Comparison of ENCODE assay signal across 7 mouse cellular contexts in genomic region chrX:7764657-7765280, GRCm38 (mm10). TPM values are rescaled to one million over a fixed set of nuclear protein-coding genes. Genes with fewer than 3 reads are reported as not detected.
DNase-seq lines count a peak whose midpoint lies in the region; ATAC-seq and TF ChIP-seq lines count a peak whose summit lies in the region.

No protein-coding gene starts in this region.

- no peak for DNase-seq in spleen, adult 2 months (ENCODE audit: low read depth in 1 of 2, low spot score in 2 of 2)
- no peak for DNase-seq in spleen, adult 18-20 months
- DNase-seq in stomach, postnatal 0 days (ENCODE audit: low spot score) = no peak
- DNase-seq in thymus, postnatal 36 days = no peak
- no peak for DNase-seq in embryo, embryonic 10 days (ENCODE audit: low spot score)

- H3K27me3 ChIP-seq in spleen, adult 2 months (ENCODE audit: control insufficient read depth, insufficient read depth, low read length) = no peaks in the 10 kb centered on the region
- no peaks in the 10 kb centered on the region for H3K27me3 ChIP-seq in forebrain, embryonic 12.5 days
- no peaks in the 10 kb centered on the region for H3K27me3 ChIP-seq in limb, embryonic 15.5 days
- no peaks in the 10 kb centered on the region for H3K27me3 ChIP-seq in stomach, postnatal 0 days (ENCODE audit: control insufficient read depth, insufficient read depth, low read length)

- WGBS in spleen, adult 2 months = 59% methylated on average over 9 of the region's 9 CpGs
- 17% methylated on average over 9 of the region's 9 CpGs for WGBS in forebrain, embryonic 12.5 days
- WGBS in limb, embryonic 15.5 days = 29% methylated on average over 9 of the region's 9 CpGs
- WGBS in stomach, postnatal 0 days = 39% methylated on average over 8 of the region's 9 CpGs

- H3K4me2 ChIP-seq in forebrain, embryonic 12.5 days = peak overlapping the region; percentile 67
- H3K4me2 ChIP-seq in limb, embryonic 15.5 days = peak overlapping the region; percentile 55
- peak overlapping the region; percentile 61 for H3K4me2 ChIP-seq in stomach, postnatal 0 days (replicated peaks; ENCODE audit: low read depth)

- H3K4me3 ChIP-seq in spleen, adult 2 months (ENCODE audit: extremely low read depth, insufficient read depth, insufficient read length) = peak overlapping the region; percentile 4; the same call in 1 of the 2 replicates
- H3K4me3 ChIP-seq in forebrain, embryonic 12.5 days (replicated peaks) = peak overlapping the region; percentile 62
- peak overlapping the region; percentile 62 for H3K4me3 ChIP-seq in limb, embryonic 15.5 days
- peak overlapping the region; percentile 54 for H3K4me3 ChIP-seq in stomach, postnatal 0 days (ENCODE audit: low read depth, low read length)

- no peak for TF ChIP-seq EP300 in stomach, postnatal 0 days (optimal IDR thresholded peaks at IDR 0.05)

- TF ChIP-seq POLR2A in spleen, adult 2 months (IDR thresholded peaks at IDR 0.05; ENCODE audit: low read depth, low read length) = no peak

- no peak overlapping the region for H3K27ac ChIP-seq in spleen, adult 2 months (ENCODE audit: insufficient read depth, low read length)
- H3K27ac ChIP-seq in forebrain, embryonic 12.5 days = no peak overlapping the region
- H3K27ac ChIP-seq in limb, embryonic 15.5 days = no peak overlapping the region
- 0 out of 2 replicates have a peak overlapping the region, but pooled peaks have one; percentile 89 for H3K27ac ChIP-seq in stomach, postnatal 0 days (replicated peaks)

- H3K9me3 ChIP-seq in forebrain, embryonic 12.5 days = no peaks in the 10 kb centered on the region
- no peaks in the 10 kb centered on the region for H3K9me3 ChIP-seq in limb, embryonic 15.5 days
- H3K9me3 ChIP-seq in stomach, postnatal 0 days (ENCODE audit: control insufficient read depth, low read length) = no peaks in the 10 kb centered on the region

- peak overlapping the region; percentile 63; the same call in 1 of the 2 replicates for H3K9ac ChIP-seq in forebrain, embryonic 12.5 days
- no peak overlapping the region for H3K9ac ChIP-seq in limb, embryonic 15.5 days
- no peak overlapping the region for H3K9ac ChIP-seq in stomach, postnatal 0 days (ENCODE audit: low read length)

- ATAC-seq in forebrain, embryonic 12.5 days (ENCODE audit: low FRiP score) = no peak
- ATAC-seq in limb, embryonic 15.5 days (ENCODE audit: insufficient number of reproducible peaks, low FRiP score, low TSS enrichment, low read depth) = no peak
- no peak for ATAC-seq in stomach, postnatal 0 days (ENCODE audit: low FRiP score, low TSS enrichment)

- no peak for TF ChIP-seq CTCF in spleen, adult 2 months (IDR thresholded peaks at IDR 0.05; ENCODE audit: extremely low read depth, insufficient read depth, insufficient read length, insufficient replicate concordance)
- TF ChIP-seq CTCF in stomach, postnatal 0 days (IDR thresholded peaks at IDR 0.05; ENCODE audit: low read depth) = no peak

- H3K36me3 ChIP-seq in spleen, adult 2 months (ENCODE audit: control insufficient read depth, insufficient read depth, low read length) = peaks cover 10% of the 10 kb centered on the region
- peaks cover 14% of the 10 kb centered on the region for H3K36me3 ChIP-seq in forebrain, embryonic 12.5 days (replicated peaks)
- peaks cover 23% of the 10 kb centered on the region for H3K36me3 ChIP-seq in limb, embryonic 15.5 days
- no peaks in the 10 kb centered on the region for H3K36me3 ChIP-seq in stomach, postnatal 0 days (ENCODE audit: control insufficient read depth, insufficient read depth, low read length)

- H3K4me1 ChIP-seq in spleen, adult 2 months (ENCODE audit: control insufficient read depth, insufficient read depth, insufficient read length) = peaks cover 2% of the 10 kb centered on the region; the same call in 1 of the 2 replicates
- peaks cover 19% of the 10 kb centered on the region for H3K4me1 ChIP-seq in forebrain, embryonic 12.5 days
- peaks cover 20% of the 10 kb centered on the region for H3K4me1 ChIP-seq in limb, embryonic 15.5 days
- H3K4me1 ChIP-seq in stomach, postnatal 0 days (replicated peaks; ENCODE audit: control insufficient read depth, insufficient read depth) = no peaks in the 10 kb centered on the region

RNA-seq across cellular contexts. Expression of gene Tfe3, which starts 2.4 kb away (rescaled TPM):
- 23.3 and 24.6 TPM in 2 replicates for polyA plus RNA-seq in spleen, adult 2 months (2012; rRNA removed)
- polyA plus RNA-seq in forebrain, embryonic 12.5 days (2016; fragmentation: Nextera tagmentation; extraction: Ambion mirVana) = 27.9 and 30.3 TPM in 2 replicates
- 30.5 and 31.9 TPM in 2 replicates for polyA plus RNA-seq in limb, embryonic 15.5 days (2015; fragmentation: Nextera tagmentation; extraction: Ambion mirVana)
- polyA plus RNA-seq in stomach, postnatal 0 days (2015; fragmentation: Nextera tagmentation; extraction: Ambion mirVana) = 17.3 and 18.2 TPM in 2 replicates

RNA-seq across cellular contexts. Expression of gene Ccdc120, which starts 14.1 kb away (rescaled TPM):
- polyA plus RNA-seq in spleen, adult 2 months (2012; rRNA removed) = 1.6 and 1.7 TPM in 2 replicates
- polyA plus RNA-seq in forebrain, embryonic 12.5 days (2016; fragmentation: Nextera tagmentation; extraction: Ambion mirVana) = 29.6 and 31.1 TPM in 2 replicates
- polyA plus RNA-seq in limb, embryonic 15.5 days (2015; fragmentation: Nextera tagmentation; extraction: Ambion mirVana) = 14.9 and 21.8 TPM in 2 replicates
- 21.5 and 23.0 TPM in 2 replicates for polyA plus RNA-seq in stomach, postnatal 0 days (2015; fragmentation: Nextera tagmentation; extraction: Ambion mirVana)

RNA-seq across cellular contexts. Expression of gene Gripap1, which starts 24.8 kb away (rescaled TPM):
- 53.3 and 53.9 TPM in 2 replicates for polyA plus RNA-seq in spleen, adult 2 months (2012; rRNA removed)
- 75.7 and 84.4 TPM in 2 replicates for polyA plus RNA-seq in forebrain, embryonic 12.5 days (2016; fragmentation: Nextera tagmentation; extraction: Ambion mirVana)
- polyA plus RNA-seq in limb, embryonic 15.5 days (2015; fragmentation: Nextera tagmentation; extraction: Ambion mirVana) = 37.8 and 40.3 TPM in 2 replicates
- polyA plus RNA-seq in stomach, postnatal 0 days (2015; fragmentation: Nextera tagmentation; extraction: Ambion mirVana) = 20.0 and 20.9 TPM in 2 replicates

RNA-seq across cellular contexts. Expression of gene Praf2, which starts 36.5 kb away (rescaled TPM):
- polyA plus RNA-seq in spleen, adult 2 months (2012; rRNA removed) = 26.0 and 33.7 TPM in 2 replicates
- 79.5 and 84.7 TPM in 2 replicates for polyA plus RNA-seq in forebrain, embryonic 12.5 days (2016; fragmentation: Nextera tagmentation; extraction: Ambion mirVana)
- 80.8 and 86.1 TPM in 2 replicates for polyA plus RNA-seq in limb, embryonic 15.5 days (2015; fragmentation: Nextera tagmentation; extraction: Ambion mirVana)
- polyA plus RNA-seq in stomach, postnatal 0 days (2015; fragmentation: Nextera tagmentation; extraction: Ambion mirVana) = 23.8 and 26.0 TPM in 2 replicates

RNA-seq across cellular contexts. Expression of gene Gm45208, which starts 42.7 kb away (rescaled TPM):
- 0.13 and 0.75 TPM in 2 replicates for polyA plus RNA-seq in spleen, adult 2 months (2012; rRNA removed)
- polyA plus RNA-seq in forebrain, embryonic 12.5 days (2016; fragmentation: Nextera tagmentation; extraction: Ambion mirVana) = 0.66 TPM in 1 of 2 replicates, not detected in the other
- polyA plus RNA-seq in limb, embryonic 15.5 days (2015; fragmentation: Nextera tagmentation; extraction: Ambion mirVana) = 0.20 TPM in 1 of 2 replicates, not detected in the other
- polyA plus RNA-seq in stomach, postnatal 0 days (2015; fragmentation: Nextera tagmentation; extraction: Ambion mirVana) = not detected in 2 replicates

Comparison
In these comparisons a context has a peak if more than half of its experiments do, and no peak if none do; other contexts are left out.
1. H3K4me3 ChIP-seq: peak in every context shown above with its lines; median percentile 62 in forebrain, embryonic 12.5 days; 62 in limb, embryonic 15.5 days; 54 in stomach, postnatal 0 days; 4 in spleen, adult 2 months.